Mouse (Mus musculus) lung, embryonic 15.5 days (tissue): Measurements from ENCODE around the gene Col2a1. TPM values are rescaled to one million over a fixed set of nuclear protein-coding genes. Genes with fewer than 3 reads are reported as not detected.

Experiments used
- ATAC-seq: fragments of 200-750 bp; cut with Nextera tagmentation; 2 replicates; pipeline ENCODE4 v1.8.0; 2017; ENCODE audit warnings: moderate number of reproducible peaks, borderline replicate concordance; ENCODE audit not compliant: low FRiP score, low TSS enrichment; ENCODE audit errors: extremely low read depth
- H3K27ac ChIP-seq: fragments of 300-500 bp; sonication (generic); 2 replicates; pipeline ENCODE4 v1.5.1; 2015; ENCODE audit warnings: moderate library complexity, mild to moderate bottlenecking, inconsistent platforms
- H3K27me3 ChIP-seq: fragments of 300-500 bp; sonication (generic); 2 replicates; pipeline ENCODE4 v1.6.1; 2015; ENCODE audit warnings: inconsistent platforms
- H3K36me3 ChIP-seq: fragments of 300-500 bp; sonication (generic); 2 replicates; pipeline ENCODE4 v1.6.1; 2015; ENCODE audit warnings: inconsistent platforms
- H3K4me1 ChIP-seq: fragments of 300-500 bp; sonication (generic); 2 replicates; pipeline ENCODE4 v1.6.1; 2015; ENCODE audit warnings: inconsistent platforms
- H3K4me2 ChIP-seq: fragments of 300-500 bp; sonication (generic); 2 replicates; pipeline ENCODE4 v1.6.1; 2015; ENCODE audit warnings: inconsistent platforms, mild to moderate bottlenecking, moderate library complexity
- H3K4me3 ChIP-seq: fragments of 300-500 bp; sonication (generic); 2 replicates; pipeline ENCODE4 v1.5.1; 2015; ENCODE audit warnings: mild to moderate bottlenecking, inconsistent platforms
- H3K9ac ChIP-seq: fragments of 300-500 bp; sonication (generic); 2 replicates; pipeline ENCODE4 v1.6.1; 2015; ENCODE audit warnings: inconsistent platforms
- H3K9me3 ChIP-seq: fragments of 300-500 bp; sonication (generic); 2 replicates; pipeline ENCODE4 v1.6.1; 2016; ENCODE audit warnings: inconsistent platforms
- WGBS: fragments of 180-500 bp; shearing (Covaris S2); methylation state at CpG from one replicate; pipeline ENCODE4 v1.1.7; 2015; 5-methylcytosine and 5-hydroxymethylcytosine counted together
- polyA plus RNA-seq: library from polyadenylated mRNA; unstranded; fragments of >200 nt; fragmentation: Nextera tagmentation; extraction: Ambion mirVana; gene quantifications from 2 replicates; pipeline ENCODE4 v1.2.1, GENCODE M21; 2015

Col2a1 gene
- polyA plus RNA-seq, 1 experiment from 2014 or later, result 20.1 TPM

DNA sequence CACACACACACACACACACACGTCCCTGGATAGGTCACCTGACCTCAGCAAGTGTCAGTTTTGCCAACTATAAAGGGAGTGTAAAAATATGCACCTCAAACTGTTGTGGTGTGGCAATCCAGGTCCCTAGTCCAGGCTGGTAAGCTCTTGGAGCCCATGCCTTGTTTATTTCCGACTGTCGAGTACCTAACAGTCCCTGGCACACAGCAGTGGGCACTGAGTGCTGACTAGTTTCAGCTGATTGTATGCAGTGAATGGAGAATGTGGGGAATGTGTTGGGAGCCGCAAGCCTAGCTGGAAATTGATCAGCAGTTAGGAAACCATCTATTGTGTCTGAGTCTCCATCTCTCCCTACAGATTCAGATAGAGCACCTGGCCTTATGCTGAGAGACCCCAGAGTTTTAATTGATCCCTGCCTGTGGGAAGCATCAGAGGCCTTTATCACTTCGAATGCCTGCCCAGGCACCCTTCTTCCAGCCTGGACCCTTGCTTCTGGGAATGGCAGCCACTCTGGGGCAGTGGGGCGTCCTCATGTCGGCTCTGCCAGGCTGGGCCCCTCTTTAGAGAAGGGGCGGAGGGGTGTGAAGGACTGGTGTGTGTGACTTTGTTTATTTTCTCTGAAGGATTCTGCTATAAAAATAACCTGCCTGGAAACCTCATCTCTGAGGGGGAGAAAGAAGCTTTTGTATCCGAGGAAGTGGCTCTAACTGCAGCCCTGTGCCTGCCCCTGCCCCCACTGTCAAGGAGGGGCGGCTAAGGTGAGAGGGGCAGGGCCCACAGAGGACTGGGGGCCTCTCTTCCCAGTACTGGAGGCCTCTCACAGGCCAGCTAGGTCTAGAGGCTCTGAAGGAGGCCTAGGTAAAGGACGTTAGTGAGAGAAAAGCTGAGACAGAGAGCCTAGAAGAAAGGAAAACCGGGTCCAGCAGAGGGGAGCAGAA is 22.7 kb upstream of the Col2a1 start:
- H3K4me1 ChIP-seq, result peaks cover 21% of the 10 kb centered on the region
- H3K9ac ChIP-seq, result no peak overlapping the region
- H3K4me2 ChIP-seq, result no peak overlapping the region
- no peak overlapping the region for H3K4me3 ChIP-seq
- H3K27ac ChIP-seq, result peak overlapping the region; percentile 66
- 19% methylated on average over 12 of the region's 12 CpGs for WGBS
- H3K27me3 ChIP-seq, result 0 out of 2 replicates have a peak, but pooled peaks cover 9% of the 10 kb centered on the region
- peak; percentile 35; the same call in 1 of the 2 replicates for ATAC-seq
- no peaks in the 10 kb centered on the region for H3K36me3 ChIP-seq
- H3K9me3 ChIP-seq, result no peaks in the 10 kb centered on the region

DNA sequence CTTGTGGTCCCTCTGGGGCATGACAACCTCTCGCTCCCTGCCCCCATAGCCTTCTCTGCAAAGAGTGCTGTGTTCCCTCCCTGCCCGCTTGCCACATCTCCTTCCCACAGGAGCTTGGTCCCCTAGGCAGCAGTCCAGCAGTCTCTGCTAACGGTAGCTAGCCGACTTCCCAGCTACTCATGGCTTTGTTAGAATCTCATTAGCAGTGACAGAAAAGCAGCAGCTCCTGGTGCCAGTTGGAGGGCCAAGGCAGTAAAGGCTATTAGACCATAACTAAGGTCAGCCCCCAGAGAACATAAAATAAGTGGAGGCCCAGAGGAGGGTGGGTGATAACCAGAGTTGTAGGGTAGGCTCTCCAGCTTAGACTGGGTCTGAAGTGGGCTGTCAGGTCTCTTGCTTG is 21.1 kb upstream of the Col2a1 start:
- Histone ChIP-seq H3K36me3 (no peaks in the 10 kb centered on the region), H3K4me3 (no peak overlapping the region), H3K4me2 (no peak overlapping the region), H3K27me3 (0 out of 2 replicates have a peak, but pooled peaks cover 9% of the 10 kb centered on the region), H3K9ac (no peak overlapping the region), H3K4me1 (peaks cover 21% of the 10 kb centered on the region), H3K27ac (no peak overlapping the region), H3K9me3 (no peaks in the 10 kb centered on the region)
- ATAC-seq, result no peak
- WGBS, result 44% methylated on average over 4 of the region's 4 CpGs

DNA sequence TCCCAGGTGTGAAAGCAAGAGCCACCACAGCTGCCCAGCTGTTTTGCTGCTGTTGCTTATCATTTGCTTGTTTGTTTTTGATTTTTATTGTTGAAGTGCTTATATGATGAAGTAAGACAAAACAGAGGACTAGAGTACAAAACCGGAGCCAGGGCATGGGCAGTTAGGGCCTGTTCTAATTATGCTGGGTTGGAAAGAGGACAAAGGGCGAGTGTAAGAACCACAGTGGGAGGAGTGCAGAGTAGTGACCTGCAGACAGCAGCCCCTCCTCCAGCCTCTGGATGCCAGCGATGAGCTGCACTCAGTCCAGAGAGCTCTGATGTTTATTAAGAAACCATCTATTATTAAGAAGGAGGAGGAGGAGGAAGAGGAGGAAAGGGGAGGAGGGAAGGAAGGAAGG is 18.6 kb upstream of the Col2a1 start:
- Histone ChIP-seq H3K27me3 (0 out of 2 replicates have a peak, but pooled peaks cover 9% of the 10 kb centered on the region), H3K4me2 (no peak overlapping the region), H3K36me3 (no peaks in the 10 kb centered on the region), H3K9me3 (no peaks in the 10 kb centered on the region), H3K4me1 (peaks cover 17% of the 10 kb centered on the region), H3K27ac (no peak overlapping the region), H3K9ac (no peak overlapping the region), H3K4me3 (no peak overlapping the region)
- ATAC-seq, result no peak
- 36% methylated on average over 3 of the region's 3 CpGs for WGBS

GRCm38 (mm10) chr15:98021886-98022285 is 17.4 kb upstream of the Col2a1 start:
- Histone ChIP-seq H3K36me3 (no peaks in the 10 kb centered on the region), H3K4me2 (no peak overlapping the region), H3K4me1 (peaks cover 7% of the 10 kb centered on the region; the same call in 1 of the 2 replicates), H3K4me3 (no peak overlapping the region), H3K27ac (no peak overlapping the region), H3K9me3 (no peaks in the 10 kb centered on the region), H3K9ac (no peak overlapping the region), H3K27me3 (0 out of 2 replicates have a peak, but pooled peaks cover 9% of the 10 kb centered on the region)
- no peak for ATAC-seq
- 14% methylated on average over 2 of the region's 2 CpGs for WGBS

DNA sequence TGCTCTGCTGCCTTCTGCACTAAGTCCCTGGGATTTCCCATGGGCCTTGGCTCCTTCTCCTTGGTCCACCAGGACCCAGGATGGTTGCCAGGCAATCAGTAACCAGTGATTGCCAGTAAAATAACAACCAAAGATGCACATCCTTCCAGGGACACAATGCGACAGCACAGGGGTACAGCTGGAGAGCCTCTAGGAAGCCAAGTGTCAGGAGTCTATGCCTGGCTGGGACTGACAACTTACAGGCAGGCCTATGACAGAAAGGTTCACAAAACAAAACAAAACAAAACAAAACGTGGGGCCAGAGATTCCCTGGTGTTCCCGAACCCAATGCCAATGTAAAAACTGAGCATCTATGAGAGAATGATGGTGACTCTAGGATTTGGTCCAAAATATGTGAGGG is 14.6 kb upstream of the Col2a1 start:
- no peak overlapping the region for H3K4me2 ChIP-seq
- no peaks in the 10 kb centered on the region for H3K4me1 ChIP-seq
- H3K36me3 ChIP-seq, result no peaks in the 10 kb centered on the region
- 38% methylated on average over 3 of the region's 3 CpGs for WGBS
- no peak overlapping the region for H3K9ac ChIP-seq
- no peak overlapping the region for H3K4me3 ChIP-seq
- H3K9me3 ChIP-seq, result no peaks in the 10 kb centered on the region
- peak; percentile 62; the same call in 1 of the 2 replicates for ATAC-seq
- H3K27ac ChIP-seq, result no peak overlapping the region
- no peaks in the 10 kb centered on the region for H3K27me3 ChIP-seq

- no peak overlapping the region for H3K4me3 ChIP-seq
- no peaks in the 10 kb centered on the region for H3K36me3 ChIP-seq
- H3K27me3 ChIP-seq, result 0 out of 2 replicates have a peak, but pooled peaks cover under 1% of the 10 kb centered on the region
- 81% methylated on average over 4 of the region's 4 CpGs for WGBS
- no peaks in the 10 kb centered on the region for H3K4me1 ChIP-seq
- H3K4me2 ChIP-seq, result no peak overlapping the region
- H3K27ac ChIP-seq, result no peak overlapping the region
- H3K9ac ChIP-seq, result no peak overlapping the region
- no peak for ATAC-seq
- H3K9me3 ChIP-seq, result no peaks in the 10 kb centered on the region
Measured at GRCm38 (mm10) chr15:98017925-98018324, 13.4 kb upstream of the Col2a1 start.

- Histone ChIP-seq H3K9ac (no peak overlapping the region), H3K27me3 (peaks cover 45% of the 10 kb centered on the region), H3K36me3 (no peaks in the 10 kb centered on the region), H3K4me1 (no peaks in the 10 kb centered on the region), H3K27ac (no peak overlapping the region), H3K4me2 (no peak overlapping the region), H3K4me3 (no peak overlapping the region), H3K9me3 (no peaks in the 10 kb centered on the region)
- ATAC-seq, result no peak
- 66% methylated on average over 6 of the region's 6 CpGs for WGBS
Measured at GRCm38 (mm10) chr15:98012810-98013209, 8.3 kb upstream of the Col2a1 start.

DNA sequence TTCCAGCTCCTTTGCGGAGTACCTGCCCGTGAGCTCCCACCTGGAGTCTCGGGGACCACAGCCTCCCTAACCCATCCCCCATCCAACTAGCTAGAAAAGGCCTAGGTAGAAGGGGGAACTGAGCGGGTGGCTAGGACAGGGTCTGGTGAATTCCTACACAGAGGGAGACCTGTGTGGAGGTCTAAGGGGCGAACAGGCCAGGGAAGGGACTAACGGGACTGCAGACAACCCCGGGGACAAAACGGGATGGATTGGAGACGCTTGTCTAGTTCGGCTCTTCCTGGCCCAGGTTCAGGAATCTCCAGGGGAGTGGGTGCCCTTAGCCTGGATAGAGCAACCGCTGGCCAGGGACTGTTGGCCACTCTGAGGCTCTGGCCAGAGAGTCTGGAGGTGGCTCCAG is 686 bp upstream of the Col2a1 start:
- Histone ChIP-seq H3K9ac (0 out of 2 replicates have a peak overlapping the region, but pooled peaks have one; percentile 10), H3K9me3 (no peaks in the 10 kb centered on the region), H3K4me2 (peak overlapping the region; percentile 86), H3K27ac (no peak overlapping the region), H3K27me3 (peaks cover 98% of the 10 kb centered on the region), H3K36me3 (no peaks in the 10 kb centered on the region), H3K4me3 (peak overlapping the region; percentile 38), H3K4me1 (peaks cover 49% of the 10 kb centered on the region)
- 8% methylated on average over 11 of the region's 11 CpGs for WGBS
- ATAC-seq, result no peak

GRCm38 (mm10) chr15:98004740-98005159 is 255 bp upstream of the Col2a1 start:
- 5% methylated on average over 19 of the region's 19 CpGs for WGBS
- ATAC-seq, result no peak
- Histone ChIP-seq H3K4me3 (peak overlapping the region; percentile 38), H3K9me3 (no peaks in the 10 kb centered on the region), H3K9ac (peak overlapping the region; percentile 29; the same call in 1 of the 2 replicates), H3K4me1 (peaks cover 49% of the 10 kb centered on the region), H3K36me3 (no peaks in the 10 kb centered on the region), H3K27ac (no peak overlapping the region), H3K4me2 (peak overlapping the region; percentile 86), H3K27me3 (peaks cover 99% of the 10 kb centered on the region)

DNA sequence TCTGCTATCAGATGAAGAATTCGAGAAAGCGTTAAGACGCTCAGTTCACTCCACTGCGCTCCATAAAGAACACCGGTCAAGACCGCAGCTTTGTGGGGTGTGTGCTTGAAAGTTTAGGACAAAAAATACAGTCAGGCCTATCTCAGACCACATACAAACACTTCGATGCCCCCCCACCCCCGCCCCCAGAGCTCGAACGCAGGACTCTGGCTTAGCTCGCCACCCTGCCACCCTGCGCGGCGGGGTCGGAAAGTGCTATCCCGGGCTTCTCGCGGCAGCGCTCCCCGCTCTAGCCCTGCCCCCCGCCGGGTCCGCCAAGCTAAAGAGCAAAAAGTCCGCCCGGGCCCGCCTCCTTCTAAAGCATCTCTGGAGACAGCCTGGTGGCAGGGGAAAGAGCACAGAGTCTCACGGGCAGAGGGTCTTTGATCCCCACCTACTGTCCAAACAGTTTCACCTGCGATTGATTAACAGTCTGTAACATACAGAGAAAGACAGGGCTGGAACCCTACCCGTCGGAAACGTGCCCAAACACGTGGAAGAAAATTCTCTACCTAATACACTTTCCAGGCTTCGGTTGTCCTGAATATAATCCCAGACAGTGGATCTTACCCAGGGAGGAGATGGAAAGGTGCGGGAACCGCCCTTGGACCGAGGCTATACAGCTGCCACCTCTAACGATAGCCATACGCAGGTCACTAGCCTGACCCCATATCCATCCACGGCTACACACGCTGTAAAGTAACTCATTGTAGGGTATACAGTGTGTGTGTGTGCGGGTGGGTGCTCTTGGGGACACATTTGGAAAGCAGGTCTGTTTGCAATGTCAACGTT is 1.3 kb downstream of the Col2a1 start:
- no peaks in the 10 kb centered on the region for H3K36me3 ChIP-seq
- H3K9me3 ChIP-seq, result no peaks in the 10 kb centered on the region
- no peak for ATAC-seq
- peaks cover 99% of the 10 kb centered on the region for H3K27me3 ChIP-seq
- H3K4me3 ChIP-seq, result peak overlapping the region; percentile 38
- H3K27ac ChIP-seq, result no peak overlapping the region
- no peak overlapping the region for H3K9ac ChIP-seq
- H3K4me1 ChIP-seq, result peaks cover 49% of the 10 kb centered on the region
- under 1% methylated on average over 42 of the region's 42 CpGs for WGBS
- peak overlapping the region; percentile 86 for H3K4me2 ChIP-seq

DNA sequence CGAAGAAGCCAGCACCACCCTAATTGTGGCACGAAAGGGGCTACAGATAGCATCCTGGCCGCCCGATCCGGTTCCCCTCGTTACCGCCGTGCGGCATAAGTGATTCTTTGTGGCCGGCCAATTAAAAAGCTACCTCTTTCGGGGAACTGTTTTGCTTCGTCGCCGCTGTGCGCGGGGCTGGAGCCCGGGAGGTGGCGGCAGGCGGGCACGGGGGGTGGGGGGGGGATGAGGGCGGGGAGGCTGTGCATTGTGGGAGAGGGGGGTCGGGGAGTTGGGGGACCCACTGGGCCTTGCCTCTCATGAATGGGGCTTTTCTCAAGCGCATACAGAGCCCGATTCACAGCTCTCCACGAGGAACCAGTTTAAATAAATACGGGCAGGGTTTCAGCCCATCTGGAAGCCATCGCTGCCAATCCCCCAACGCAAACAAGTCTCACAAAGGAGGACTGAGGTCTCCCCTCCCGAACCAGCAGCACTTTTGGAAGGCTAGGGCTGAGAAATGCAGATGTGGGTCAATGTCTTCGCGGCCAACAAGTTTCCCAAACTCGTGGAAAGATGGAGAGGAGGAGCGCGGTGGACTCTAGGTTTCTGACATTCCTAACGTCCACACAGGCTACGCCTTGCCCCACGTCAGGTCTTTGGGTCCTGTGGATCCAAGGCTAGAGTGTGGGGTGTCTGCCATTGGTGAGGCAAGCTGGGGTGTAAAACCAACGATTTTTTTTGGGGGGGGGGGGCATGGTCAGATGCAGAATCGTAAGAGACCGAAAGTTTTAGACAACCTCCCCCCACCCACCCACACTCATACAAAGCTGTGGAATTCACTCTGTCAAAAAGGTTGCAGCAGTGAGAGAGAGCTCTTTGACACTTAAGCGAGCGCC is 2.1 kb downstream of the Col2a1 start:
- Histone ChIP-seq H3K9me3 (no peaks in the 10 kb centered on the region), H3K4me1 (peaks cover 55% of the 10 kb centered on the region), H3K4me3 (peak overlapping the region; percentile 38), H3K4me2 (peak overlapping the region; percentile 86), H3K27me3 (peaks cover 97% of the 10 kb centered on the region), H3K27ac (no peak overlapping the region), H3K36me3 (no peaks in the 10 kb centered on the region), H3K9ac (peak overlapping the region; percentile 21)
- WGBS, result under 1% methylated on average over 38 of the region's 42 CpGs
- no peak; the same call in 1 of the 2 replicates for ATAC-seq
